Mouse (Mus musculus) heart, embryonic 11.5 days (tissue): ENCODE measurements at regions not wholly inside any gene's neighbourhood (a gene's known extent, or its start where the extent isn't known, plus 50 kb on each side); places are given as distances from the start of the nearest gene placed in this dataset.
"Not testable (repeated sequence)": the region's sequence is repeated elsewhere in the genome, so short reads cannot be mapped to it uniquely, and the experiment has no call there.

ENCODE experiments used
- ATAC-seq: fragments of 200-750 bp; cut with Nextera tagmentation; replicated peaks from 2 replicates; pipeline ENCODE4 v1.8.0; 2017; ENCODE audit warnings: moderate library complexity; ENCODE audit not compliant: insufficient number of reproducible peaks, low FRiP score, low TSS enrichment
- H3K27ac ChIP-seq: fragments of 300-500 bp; sonication (generic); 2 replicates; pipeline ENCODE4 v1.5.1; 2014; ENCODE audit warnings: mild to moderate bottlenecking, low read depth, low read length
- H3K27me3 ChIP-seq: fragments of 300-500 bp; sonication (generic); 2 replicates; pipeline ENCODE4 v1.6.1; 2014; ENCODE audit warnings: mild to moderate bottlenecking, low read length, mixed read lengths; ENCODE audit not compliant: control insufficient read depth, insufficient read depth
- H3K36me3 ChIP-seq: fragments of 300-500 bp; sonication (generic); 2 replicates; pipeline ENCODE4 v1.6.1; 2014; ENCODE audit warnings: mild to moderate bottlenecking, low read length, moderate library complexity, mixed read lengths; ENCODE audit not compliant: control insufficient read depth, insufficient read depth
- H3K4me1 ChIP-seq: fragments of 300-500 bp; sonication (generic); 2 replicates; pipeline ENCODE4 v1.6.1; 2014; ENCODE audit warnings: low read length; ENCODE audit not compliant: control insufficient read depth, insufficient read depth
- H3K4me2 ChIP-seq: fragments of 300-500 bp; sonication (generic); 2 replicates; pipeline ENCODE4 v1.6.1; 2014; ENCODE audit warnings: mild to moderate bottlenecking, moderate library complexity
- H3K4me3 ChIP-seq: fragments of 300-500 bp; sonication (generic); 2 replicates; pipeline ENCODE4 v1.5.1; 2014; ENCODE audit warnings: low read depth, low read length
- H3K9ac ChIP-seq: fragments of 300-500 bp; sonication (generic); 2 replicates; pipeline ENCODE4 v1.6.1; 2014; ENCODE audit warnings: mild to moderate bottlenecking, low read depth, low read length, moderate library complexity
- H3K9me3 ChIP-seq: fragments of 300-500 bp; sonication (generic); replicated peaks from 2 replicates; pipeline ENCODE4 v1.6.1; 2016; ENCODE audit warnings: low read length; ENCODE audit not compliant: control insufficient read depth
- WGBS: fragments of 180-500 bp; shearing (Covaris S2); extraction: QIAGEN DNeasy Blood & Tissue Kit; methylation state at CpG from one replicate; pipeline ENCODE4 v1.1.7; 2014; ENCODE audit not compliant: insufficient replicate concordance; 5-methylcytosine and 5-hydroxymethylcytosine counted together

- H3K4me2 ChIP-seq, H3K9ac ChIP-seq, H3K4me3 ChIP-seq, ATAC-seq, H3K27me3 ChIP-seq, H3K27ac ChIP-seq, H3K36me3 ChIP-seq, H3K4me1 ChIP-seq: not testable (repeated sequence)
- WGBS = 80% methylated on average over 8 of the region's 8 CpGs
- H3K9me3 ChIP-seq = peaks cover 51% of the 10 kb centered on the region
Measured at GRCm38 (mm10) chrX:31775937-31776336, 59.0 kb upstream of the Btbd35f25 start.

GRCm38 (mm10) chrX:31775255-31775654 is 58.3 kb upstream of the Btbd35f25 start:
- Histone ChIP-seq H3K9me3 (peaks cover 54% of the 10 kb centered on the region), H3K36me3 (no peaks in the 10 kb centered on the region), H3K4me2 (no peak overlapping the region), H3K4me1 (no peaks in the 10 kb centered on the region), H3K9ac (no peak overlapping the region), H3K27me3 (no peaks in the 10 kb centered on the region), H3K27ac (no peak overlapping the region), H3K4me3 (no peak overlapping the region)
- WGBS = 80% methylated on average over 3 of the region's 3 CpGs
- no peak for ATAC-seq
